Mouse (Mus musculus) right cerebral cortex, adult 18-20 months (tissue): ENCODE data around the gene Abcf1.
"Not testable (repeated sequence)": the region's sequence is repeated elsewhere in the genome, so short reads cannot be mapped to it uniquely, and the experiment has no call there.

ENCODE experiments used
- DNase-seq: peaks from one replicate; pipeline ENCODE4 v3.0.0; 2022; ENCODE audit warnings: mixed read lengths

Abcf1 gene

DNA sequence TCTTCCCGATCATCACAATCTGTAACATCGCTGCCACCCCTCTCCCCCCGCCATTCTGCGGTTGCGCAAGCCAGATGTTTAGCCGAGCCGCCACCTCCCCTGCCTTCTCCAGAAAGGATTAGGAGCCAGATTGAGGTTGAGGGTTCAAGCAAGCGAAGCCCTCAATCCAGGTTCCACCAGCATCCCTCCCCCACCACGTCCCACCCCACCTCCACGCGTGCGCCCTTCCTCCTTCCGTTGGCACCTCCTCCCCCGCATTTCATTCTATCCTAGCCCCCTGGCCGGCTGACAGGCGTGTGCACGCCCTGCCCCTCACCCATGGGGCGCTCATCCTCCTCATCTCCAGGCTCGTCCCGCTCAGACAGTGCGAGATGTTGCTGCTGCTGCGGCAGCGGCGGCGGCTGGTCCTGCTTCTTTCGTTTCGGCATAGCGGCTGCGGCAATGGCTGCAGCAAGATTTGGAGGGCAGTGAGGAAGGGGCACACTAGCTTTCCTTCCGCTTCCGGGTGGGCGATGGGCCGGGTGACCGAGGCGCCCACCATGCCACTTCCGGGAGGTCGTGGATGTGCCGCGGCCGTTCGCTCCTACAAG, 9.3 kb upstream of the Abcf1 start:
- peak; percentile 91 for DNase-seq

GRCm38 (mm10) chr17:35972131-35972530, 2.6 kb upstream of the Abcf1 start:
- no peak for DNase-seq

GRCm38 (mm10) chr17:35967621-35968020, 1.9 kb downstream of the Abcf1 start:
- no peak for DNase-seq

DNA sequence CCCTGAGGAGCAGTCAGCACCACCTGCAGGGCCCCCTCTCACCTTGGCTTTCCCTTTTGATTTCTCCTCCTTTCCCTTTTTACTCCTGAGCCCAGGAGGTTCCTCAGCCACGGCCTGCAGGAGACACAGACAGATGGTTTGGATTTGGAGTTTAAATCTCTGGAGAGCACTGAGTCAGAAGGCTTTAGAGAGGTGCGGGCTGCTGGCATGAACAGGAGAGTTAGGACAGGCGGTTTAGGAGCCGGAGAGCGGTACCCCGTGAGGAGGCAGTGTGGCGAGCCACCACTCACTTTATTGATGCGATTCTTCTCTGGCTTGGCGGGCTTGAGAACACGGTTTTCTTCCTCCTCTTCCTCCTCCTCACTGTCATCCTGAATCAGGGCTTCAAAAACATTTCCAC, 6.3 kb downstream of the Abcf1 start:
- no peak for DNase-seq

- DNase-seq: no peak
Observed at GRCm38 (mm10) chr17:35958533-35959223, 10.9 kb downstream of the Abcf1 start.

- DNase-seq: no peak
Observed at GRCm38 (mm10) chr17:35954665-35955064, 14.9 kb downstream of the Abcf1 start.

- not testable (repeated sequence) for DNase-seq
Observed at GRCm38 (mm10) chr17:35952559-35952958, 17.0 kb downstream of the Abcf1 start.

DNA sequence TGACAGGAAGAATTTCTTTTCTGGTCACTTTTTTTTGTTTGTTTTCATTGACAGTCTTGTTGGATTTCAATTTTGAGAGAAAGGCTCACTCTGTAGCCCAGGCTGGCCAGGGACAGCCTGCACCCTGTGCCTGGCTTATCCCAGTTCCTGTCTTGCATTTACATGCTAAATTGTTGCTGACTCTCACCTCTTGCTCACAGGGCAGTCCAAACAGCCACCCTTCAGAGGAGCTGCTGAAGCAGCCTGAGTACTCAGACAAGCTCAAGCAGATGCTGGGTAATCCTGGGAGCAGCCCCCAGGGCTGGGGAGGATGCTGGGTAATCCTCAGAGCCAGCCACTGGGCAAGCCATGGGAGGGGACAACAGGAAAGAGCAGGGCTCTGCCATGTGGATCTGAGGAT, 18.6 kb downstream of the Abcf1 start:
- DNase-seq: not testable (repeated sequence)

GRCm38 (mm10) chr17:35939941-35940340, 29.6 kb downstream of the Abcf1 start:
- DNase-seq: no peak

GRCm38 (mm10) chr17:35939108-35939507, 30.5 kb downstream of the Abcf1 start:
- no peak for DNase-seq

DNA sequence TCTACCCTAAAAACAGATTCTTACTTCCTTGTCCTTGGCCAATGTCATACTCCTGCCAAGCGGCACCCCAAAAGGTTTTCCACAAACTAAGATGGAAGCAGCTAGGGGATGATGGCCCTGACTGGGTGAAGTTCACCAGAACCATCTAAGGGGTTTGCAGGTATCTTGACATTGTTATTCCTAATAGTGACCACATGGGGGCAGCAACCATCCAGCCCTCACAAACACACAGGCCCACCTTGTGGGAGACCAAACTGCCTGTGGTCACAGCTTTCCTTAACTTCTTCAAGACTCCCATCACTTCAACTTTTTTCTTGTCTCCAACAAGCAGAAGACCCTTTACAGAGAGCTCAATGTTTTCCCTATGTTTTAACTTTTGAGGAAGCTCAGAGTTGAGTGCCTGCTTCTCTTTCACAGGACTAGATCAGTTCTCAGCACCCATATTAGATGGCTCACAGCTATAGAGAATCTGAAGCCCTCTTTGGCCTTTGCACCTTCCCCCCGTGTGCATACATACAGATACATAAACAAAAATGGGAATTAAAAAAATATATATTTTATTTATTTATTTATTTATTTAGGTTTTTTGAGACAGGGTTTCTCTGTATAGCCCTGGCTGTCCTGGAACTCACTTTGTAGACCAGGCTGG, 31.7 kb downstream of the Abcf1 start:
- peak; percentile 47 for DNase-seq

DNA sequence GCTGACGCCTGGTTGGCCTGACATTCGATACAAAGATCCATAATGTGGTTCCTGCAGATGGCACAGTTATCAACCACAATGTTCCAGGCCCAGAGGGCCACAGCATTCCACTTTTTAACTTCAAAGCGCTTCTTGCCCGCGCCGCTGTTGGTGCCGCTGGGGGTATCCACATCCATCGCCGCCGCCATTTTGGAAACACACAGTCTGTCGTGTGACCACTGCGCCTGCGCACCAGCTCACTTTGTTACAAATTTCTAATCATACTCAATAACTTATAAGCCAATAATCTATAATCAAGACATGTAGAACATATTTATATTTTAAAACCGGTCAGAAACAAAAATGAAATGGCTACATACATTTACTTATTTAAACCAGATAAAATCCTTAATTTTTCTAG, 33.8 kb downstream of the Abcf1 start:
- not testable (repeated sequence) for DNase-seq

- DNase-seq: no peak
Observed at GRCm38 (mm10) chr17:35932608-35933007, 37.0 kb downstream of the Abcf1 start.

DNA sequence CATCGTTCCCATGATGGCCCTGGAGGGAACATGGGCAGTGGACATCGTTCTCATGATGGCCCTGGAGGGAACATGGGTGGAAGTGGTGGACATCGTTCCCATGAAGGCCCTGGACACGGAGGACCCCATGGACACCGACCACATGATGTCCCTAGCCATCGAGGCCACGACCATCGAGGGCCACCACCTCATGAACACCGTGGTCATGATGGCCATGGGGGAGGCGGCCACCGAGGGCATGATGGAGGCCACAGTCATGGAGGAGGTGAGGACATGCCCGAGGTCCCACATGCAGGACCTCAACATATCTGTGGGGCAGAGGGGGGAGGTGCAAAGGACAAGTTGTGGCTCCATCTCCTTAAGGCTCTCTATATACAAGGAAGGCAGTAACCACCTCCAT, 38.9 kb downstream of the Abcf1 start:
- DNase-seq: no peak

DNA sequence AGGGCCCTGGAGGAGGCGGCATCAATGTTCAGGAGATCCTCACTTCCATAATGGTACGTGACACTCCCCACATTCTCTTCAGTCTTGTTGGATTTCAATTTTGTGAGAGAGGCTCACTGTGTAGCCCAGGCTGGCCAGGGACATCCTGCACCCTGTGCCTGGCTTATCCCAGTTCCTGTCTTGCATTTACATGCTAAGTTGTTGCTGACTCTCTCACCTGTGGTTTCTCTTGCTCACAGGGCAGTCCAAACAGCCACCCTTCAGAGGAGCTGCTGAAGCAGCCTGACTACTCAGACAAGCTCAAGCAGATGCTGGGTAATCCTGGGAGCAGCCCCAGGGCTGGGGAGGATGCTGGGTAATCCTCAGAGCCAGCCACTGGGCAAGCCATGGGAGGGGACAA, 40.0 kb downstream of the Abcf1 start:
- DNase-seq: no peak

- no peak for DNase-seq
Observed at GRCm38 (mm10) chr17:35927471-35927870, 42.1 kb downstream of the Abcf1 start.

GRCm38 (mm10) chr17:35923281-35923680, 46.3 kb downstream of the Abcf1 start:
- no peak for DNase-seq

DNA sequence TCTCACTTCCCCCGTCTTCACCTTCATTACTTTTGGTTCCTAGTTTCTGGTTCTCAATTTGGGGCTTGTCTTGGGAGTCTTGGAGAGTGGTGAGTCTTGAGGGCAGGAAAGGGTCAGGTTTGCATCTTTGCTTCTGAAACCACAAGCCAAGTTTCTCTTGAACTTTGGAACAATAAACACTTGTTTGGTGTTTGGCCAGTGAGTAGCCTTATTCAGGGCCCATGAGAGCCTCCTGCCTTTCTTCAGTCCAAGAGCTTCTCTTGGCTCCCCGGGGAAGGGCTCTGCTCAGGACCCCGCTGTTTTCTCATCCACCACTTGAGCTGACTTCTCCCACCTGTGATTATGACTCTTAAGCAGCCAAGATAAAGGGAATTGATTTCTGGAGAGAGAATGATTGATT, 47.0 kb downstream of the Abcf1 start:
- DNase-seq: no peak

DNA sequence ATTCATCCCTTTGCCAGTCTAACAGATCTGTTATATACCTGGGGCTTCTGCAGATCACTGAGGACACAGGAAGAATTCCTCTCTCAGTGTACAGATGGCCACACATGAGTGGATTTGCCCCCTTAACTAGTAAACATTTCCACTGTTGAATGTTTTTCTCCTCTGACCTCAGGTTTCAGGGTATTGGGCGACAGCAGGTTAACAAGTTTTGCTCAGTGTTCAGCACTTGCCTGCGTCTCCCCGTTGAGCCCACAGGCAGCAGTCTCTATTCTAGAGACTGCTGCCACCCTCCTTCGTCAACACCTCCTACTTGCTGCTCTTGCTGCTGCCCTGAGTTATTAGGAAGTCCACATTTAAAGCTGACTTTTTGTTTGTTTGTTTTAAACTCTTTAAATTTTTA, 47.9 kb downstream of the Abcf1 start:
- no peak for DNase-seq

GRCm38 (mm10) chr17:35920862-35921562, 48.5 kb downstream of the Abcf1 start:
- DNase-seq: peak; percentile 25

GRCm38 (mm10) chr17:35920384-35920783, 49.2 kb downstream of the Abcf1 start:
- no peak for DNase-seq

DNA sequence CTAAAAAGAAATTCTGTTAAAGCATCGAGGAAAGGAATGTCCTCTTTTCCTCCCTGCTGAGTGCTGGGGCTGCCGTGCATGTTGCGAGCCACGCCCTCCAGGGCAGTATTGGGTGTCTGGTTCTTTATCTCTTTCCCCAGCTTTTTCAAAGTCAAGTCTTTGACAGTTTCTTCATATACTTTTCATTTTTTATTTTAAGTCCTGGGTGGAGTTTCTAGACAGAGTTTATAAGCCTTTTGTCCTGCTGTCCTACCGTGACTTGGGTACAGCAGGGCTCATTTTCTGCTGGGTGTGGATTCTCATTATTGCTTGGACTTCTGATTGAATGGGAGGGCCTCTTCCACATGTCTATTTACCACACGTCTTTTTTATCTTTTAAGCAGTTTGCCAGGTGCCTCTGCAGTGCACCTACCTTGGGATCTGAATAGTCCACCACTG, 49.7 kb downstream of the Abcf1 start:
- no peak for DNase-seq

DNA sequence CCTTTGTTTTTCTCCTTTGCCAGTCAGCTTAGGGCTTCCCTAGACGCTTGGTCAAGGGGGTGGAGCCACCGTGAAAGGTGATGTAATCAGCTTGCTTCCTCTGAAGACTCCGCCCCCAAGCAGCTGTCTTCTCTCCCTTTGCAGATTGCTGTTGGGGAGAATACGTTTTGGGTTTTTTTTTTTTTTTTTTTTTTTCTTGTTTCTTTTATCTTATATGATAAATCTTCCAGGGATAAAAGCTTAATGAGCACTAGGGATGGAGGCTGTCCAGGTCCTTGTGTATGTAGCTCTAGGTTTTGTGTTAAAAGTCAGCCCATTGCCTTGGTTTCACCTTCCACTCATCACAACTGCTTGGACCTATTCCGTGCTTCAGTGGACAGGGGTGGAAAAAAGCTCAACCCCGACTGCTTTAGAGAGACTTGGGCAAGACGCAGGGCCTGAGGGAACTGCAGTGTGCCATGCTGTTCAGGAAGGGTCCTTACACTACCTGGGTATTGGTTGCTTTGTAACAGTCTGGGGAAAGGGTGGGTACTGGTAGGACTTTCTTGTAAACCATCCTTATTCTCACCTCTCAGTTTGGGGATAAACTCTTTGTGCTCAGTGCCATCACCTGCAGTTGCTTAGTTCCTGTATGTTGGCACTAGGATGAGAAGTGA, 50.4 kb downstream of the Abcf1 start:
- peak; percentile 96 for DNase-seq
